Mouse (Mus musculus) heart, postnatal 36 days (tissue): ENCODE measurements around the gene Spred1. TPM values are rescaled to one million over a fixed set of nuclear protein-coding genes. Genes with fewer than 3 reads are reported as not detected.
A peak's percentile ranks its signal among the peaks of the same experiment; 100 is the strongest.
"Not testable (repeated sequence)": the region's sequence is repeated elsewhere in the genome, so short reads cannot be mapped to it uniquely, and the experiment has no call there.

Source experiments
- DNase-seq, 2 experiments: peaks; one replicate each; pipeline ENCODE4 v3.0.0; 2021 to 2022
- intact Hi-C: fragments of 180-260 bp; cut with DNase I; formaldehyde crosslinking; loops from one replicate; pipeline ENCODE4 v1.15.1; 2025
- total RNA-seq, 2 experiments: library from RNA; stranded (reverse); gene quantifications; 2 replicates each; pipeline ENCODE4 v1.2.3; 2021

Spred1 gene
- total RNA-seq, 2 experiments from 2014 or later, result 15.7 to 16.6 TPM

DNA sequence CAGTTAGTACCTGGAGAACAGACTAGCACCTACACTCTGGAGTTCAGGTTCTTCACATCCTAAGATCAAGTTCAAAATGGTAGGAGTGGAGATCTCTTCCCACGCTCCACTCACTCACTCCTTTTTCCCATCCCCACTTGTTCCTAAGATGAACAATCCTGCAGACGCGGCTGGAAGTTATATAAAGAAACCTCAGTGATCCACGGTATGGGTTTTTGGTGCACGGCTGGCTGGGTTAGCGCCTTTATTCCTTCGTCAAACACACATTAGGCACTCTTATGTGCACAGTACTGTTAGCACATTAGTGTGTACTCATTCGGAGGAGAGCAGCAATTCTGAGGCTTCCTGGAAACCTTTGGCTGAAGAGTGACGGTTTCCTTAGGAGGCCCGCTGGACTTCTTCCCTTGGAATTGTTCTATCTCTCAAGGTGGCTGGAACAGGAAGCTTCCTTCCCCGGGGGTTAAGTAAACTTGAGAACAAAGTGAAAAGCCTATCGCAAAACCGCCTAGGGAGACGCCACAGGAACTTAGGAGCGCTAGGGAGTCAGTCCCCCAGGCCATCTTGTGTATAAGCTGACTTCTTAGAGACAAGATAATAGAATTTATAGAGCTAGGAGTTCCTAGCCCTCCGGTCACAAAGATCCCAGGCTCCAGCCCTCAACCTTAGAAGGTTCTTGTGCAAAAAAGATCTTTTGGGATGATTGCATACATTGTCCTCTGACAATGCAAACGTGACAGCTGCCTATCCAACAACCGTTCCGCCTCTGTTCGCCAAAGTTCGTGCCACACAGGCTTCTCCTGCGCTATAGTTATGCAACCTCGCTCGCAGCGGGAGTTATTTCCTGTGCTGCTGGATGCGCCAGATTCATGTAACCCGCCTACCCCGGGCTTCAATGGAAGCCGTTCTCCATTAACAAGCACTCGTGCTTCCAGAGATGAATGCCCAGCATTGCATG, 1.6 kb upstream of the Spred1 start:
- intact Hi-C loops, result loop anchor here (2.0 to 5.0 kb wide), 4 partner anchors 101 to 219 kb away; partner anchors contain the start of gene Fam98b
- DNase-seq, result peak; percentile 71 to 85

GRCm38 (mm10) chr2:117120246-117121211, 645 bp upstream of the Spred1 start:
- intact Hi-C loops, result loop anchor here (2.0 to 5.0 kb wide), 4 partner anchors 102 to 220 kb away; partner anchors contain the start of gene Fam98b
- peak; percentile 82 to 93 for DNase-seq

DNA sequence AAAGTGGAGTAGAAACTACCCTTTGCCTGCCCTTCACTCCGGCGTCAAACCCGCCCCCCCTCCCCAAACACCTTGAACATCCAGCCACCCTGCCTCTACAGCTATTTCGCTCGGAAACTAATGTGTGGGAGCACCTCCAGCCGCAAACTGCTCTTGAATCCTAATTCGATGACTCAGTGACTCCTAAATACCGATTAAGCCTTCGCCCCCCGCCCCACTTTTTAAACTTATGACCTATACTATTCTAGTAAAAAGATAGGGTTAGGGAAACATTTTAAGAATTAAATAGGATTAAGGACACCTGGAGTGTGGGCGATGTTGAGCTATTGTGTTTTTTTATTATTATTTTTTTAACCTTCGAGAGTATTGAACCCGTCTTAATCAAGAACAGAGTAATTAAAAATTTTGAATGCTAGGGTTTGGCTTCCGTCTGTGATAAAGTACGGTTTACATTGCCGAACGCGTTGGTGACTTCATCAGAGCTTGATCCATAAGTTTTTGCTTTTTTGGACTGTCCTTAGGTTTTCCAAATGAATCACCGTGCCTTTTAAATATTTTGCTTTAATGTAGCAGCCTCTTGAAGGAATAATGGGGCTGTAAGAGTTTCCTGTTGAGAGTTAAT, 921 bp downstream of the Spred1 start:
- DNase-seq, result no peak
- intact Hi-C loops, result loop anchor here (2.0 to 5.0 kb wide), 5 partner anchors 57 to 221 kb away; partner anchors contain the start of gene Fam98b

DNA sequence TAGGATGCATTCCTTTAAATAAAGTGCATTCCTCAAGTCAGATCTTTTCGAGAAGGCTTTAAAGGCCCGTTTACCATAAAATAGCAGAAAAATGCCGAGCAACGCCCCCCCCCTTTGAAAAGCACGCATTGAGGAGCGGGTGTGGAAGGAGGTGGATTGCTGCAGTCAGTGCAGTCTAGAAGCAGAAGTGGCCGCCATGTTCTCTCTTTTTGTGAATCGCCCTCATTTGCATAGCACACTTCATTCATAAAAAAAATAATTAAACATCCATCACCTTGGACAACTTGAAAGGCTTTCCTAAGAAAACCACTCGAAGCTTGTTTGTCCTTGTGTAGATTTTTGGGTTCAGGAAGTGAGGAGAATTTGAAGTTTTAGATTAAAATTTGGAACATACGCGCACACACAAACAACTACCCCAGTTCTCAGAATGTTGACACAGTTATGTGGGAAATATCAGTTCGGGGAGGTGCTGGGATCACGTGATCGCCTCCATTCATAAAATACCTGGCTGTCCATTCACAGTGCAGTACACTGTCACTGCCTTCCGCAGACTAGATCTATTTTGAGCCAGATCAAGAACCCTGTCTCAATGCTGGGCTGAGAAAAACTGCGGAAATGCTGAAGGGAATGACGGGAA, 1.6 kb downstream of the Spred1 start:
- intact Hi-C loops, result loop anchor here (2.0 to 5.0 kb wide), 2 partner anchors 56 to 124 kb away; partner anchors contain the start of gene Fam98b
- peak; percentile 39 to 58 for DNase-seq

- DNase-seq, result no peak
- intact Hi-C loops, result loop anchor here (2.0 to 5.0 kb wide), 2 partner anchors 55 to 124 kb away; partner anchors contain the start of gene Fam98b
Observed at GRCm38 (mm10) chr2:117123701-117124100, 2.5 kb downstream of the Spred1 start.

DNA sequence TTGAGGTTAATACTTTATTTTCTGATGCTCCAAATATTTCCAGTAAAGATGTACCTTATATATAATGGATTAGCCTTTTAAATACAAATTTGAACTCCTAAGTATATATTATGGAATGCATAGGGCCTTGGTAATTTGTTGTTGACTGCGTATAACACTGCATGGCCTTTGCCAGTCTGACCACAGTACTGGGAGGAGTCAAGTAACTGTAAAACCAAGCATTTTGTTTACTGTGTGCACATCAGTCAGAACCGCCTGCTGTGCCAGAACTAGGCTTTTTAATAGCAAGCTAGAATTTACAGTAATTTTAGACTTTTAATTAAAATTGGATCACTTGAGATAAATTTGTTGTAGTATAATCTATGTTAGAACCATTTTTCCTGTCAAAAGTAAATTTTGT, 3.7 kb downstream of the Spred1 start:
- intact Hi-C loops, result loop anchor here (5.0 kb wide), 1 partner anchor 122 kb away; the partner anchor contains the start of gene Fam98b
- no peak for DNase-seq

GRCm38 (mm10) chr2:117129156-117129555, 8.0 kb downstream of the Spred1 start:
- no peak for DNase-seq
- intact Hi-C loops, result no loop called here

DNA sequence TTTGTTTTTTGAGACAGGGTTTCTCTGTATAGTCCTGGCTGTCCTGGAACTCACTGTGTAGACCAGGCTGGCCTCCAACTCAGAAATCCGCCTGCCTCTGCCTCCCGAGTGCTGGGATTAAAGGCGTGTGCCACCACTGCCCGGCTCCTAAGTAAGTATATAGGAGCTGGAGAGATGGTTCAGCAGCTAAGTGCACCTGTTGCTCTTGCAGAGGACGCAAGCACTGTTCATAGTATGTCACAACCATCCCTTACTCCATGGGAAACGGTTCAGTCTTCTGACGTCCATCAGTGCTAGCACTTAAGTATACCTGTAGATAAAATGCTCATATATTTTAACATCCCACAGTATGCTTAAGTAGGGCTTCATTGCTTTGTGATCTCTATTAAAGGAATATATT, 9.9 kb downstream of the Spred1 start:
- DNase-seq, intact Hi-C loops: not testable (repeated sequence)

DNA sequence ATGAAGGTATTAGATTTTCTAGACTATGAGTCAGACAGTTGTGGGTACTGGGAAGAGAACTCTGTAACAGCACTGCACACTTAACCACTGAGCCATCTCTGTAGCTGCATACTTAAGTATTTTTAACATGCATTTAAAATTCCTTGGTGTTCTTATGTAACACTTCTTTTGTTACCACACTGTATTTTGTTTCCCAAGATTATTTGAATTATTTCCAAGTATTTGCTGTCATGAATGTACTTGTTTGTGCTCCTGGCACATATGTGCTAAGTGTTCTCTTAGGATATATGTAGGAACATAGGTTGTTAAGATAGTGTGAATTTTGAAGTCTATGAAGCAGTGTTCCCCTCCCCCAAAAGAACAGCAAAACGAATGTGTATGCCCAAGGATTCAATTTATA, 10.7 kb downstream of the Spred1 start:
- no peak for DNase-seq
- intact Hi-C loops, result no loop called here

GRCm38 (mm10) chr2:117133541-117133940, 12.4 kb downstream of the Spred1 start:
- DNase-seq, result no peak
- intact Hi-C loops, result no loop called here

- DNase-seq, result no peak
- intact Hi-C loops, result no loop called here
Observed at GRCm38 (mm10) chr2:117137751-117138150, 16.6 kb downstream of the Spred1 start.

DNA sequence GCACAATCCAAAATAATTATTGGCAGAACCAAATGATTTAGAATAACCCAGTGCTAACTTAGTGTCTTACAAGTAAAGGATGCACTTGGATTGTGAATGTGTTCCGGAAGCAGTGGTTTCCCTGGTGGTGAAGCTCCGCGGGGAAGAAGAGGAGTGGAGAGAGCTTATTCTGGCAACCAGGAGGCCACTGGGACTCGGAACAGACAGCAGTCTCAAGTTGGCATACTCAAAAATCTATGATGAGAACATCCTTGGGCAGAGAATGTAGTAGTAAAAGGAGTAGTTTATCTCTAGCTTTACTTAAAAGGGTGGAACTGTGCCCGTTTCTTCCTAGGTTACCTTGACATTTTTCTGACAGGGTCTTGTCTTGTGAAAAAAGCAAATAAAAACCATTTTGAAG, 17.8 kb downstream of the Spred1 start:
- no peak for DNase-seq
- intact Hi-C loops, result no loop called here

GRCm38 (mm10) chr2:117139977-117140376, 18.8 kb downstream of the Spred1 start:
- DNase-seq, result no peak
- intact Hi-C loops, result no loop called here

- DNase-seq, result no peak
- intact Hi-C loops, result no loop called here
Observed at GRCm38 (mm10) chr2:117143106-117143505, 21.9 kb downstream of the Spred1 start.

DNA sequence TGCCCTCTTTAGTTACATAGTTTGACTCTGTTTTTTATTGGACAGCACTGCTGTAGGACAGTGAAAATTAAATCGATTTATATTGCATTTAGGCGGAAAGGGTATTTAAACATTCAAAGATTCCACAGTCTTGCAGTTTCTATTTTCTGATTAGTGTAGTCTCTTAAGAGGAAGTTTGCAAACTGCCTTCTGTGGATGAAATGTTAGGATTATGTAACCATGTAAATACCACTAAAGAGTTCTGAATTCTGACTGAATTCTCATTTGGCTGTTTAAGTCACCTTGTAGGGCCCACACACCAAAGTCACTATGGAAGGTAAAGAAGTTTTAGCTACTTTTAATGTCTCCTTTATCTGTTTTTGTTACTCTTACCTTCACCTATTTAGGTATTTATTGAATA, 24.9 kb downstream of the Spred1 start:
- no peak for DNase-seq
- intact Hi-C loops, result no loop called here

- intact Hi-C loops, result no loop called here
- DNase-seq, result no peak
Observed at GRCm38 (mm10) chr2:117146617-117147016, 25.4 kb downstream of the Spred1 start.

- DNase-seq, result no peak
- intact Hi-C loops, result loop anchor here (2.0 kb wide), 1 partner anchor 15 kb away; no protein-coding TSS in a partner anchor
Observed at GRCm38 (mm10) chr2:117152161-117152560, 31.0 kb downstream of the Spred1 start.

DNA sequence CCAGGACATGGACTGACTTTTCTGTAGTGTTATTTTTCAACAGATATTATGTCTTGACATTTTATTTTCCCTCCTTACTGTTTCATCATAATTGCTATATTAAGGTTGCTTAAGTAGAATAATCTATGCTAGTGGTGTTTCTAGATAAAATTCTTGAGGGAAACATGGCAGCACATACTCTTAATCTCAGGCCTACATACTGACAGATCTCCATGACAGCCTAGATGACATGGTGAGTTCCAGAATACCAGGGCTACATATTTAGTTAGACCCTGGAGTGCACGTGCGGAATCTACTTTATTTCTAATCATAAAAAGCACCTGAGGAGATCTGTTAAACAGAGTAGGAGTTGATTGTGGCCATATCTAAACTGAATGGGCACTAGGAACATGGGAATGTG, 47.2 kb downstream of the Spred1 start:
- intact Hi-C loops, result no loop called here
- DNase-seq, result no peak

- intact Hi-C loops, result no loop called here
- DNase-seq, result no peak
Observed at GRCm38 (mm10) chr2:117169037-117169436, 47.9 kb downstream of the Spred1 start.

DNA sequence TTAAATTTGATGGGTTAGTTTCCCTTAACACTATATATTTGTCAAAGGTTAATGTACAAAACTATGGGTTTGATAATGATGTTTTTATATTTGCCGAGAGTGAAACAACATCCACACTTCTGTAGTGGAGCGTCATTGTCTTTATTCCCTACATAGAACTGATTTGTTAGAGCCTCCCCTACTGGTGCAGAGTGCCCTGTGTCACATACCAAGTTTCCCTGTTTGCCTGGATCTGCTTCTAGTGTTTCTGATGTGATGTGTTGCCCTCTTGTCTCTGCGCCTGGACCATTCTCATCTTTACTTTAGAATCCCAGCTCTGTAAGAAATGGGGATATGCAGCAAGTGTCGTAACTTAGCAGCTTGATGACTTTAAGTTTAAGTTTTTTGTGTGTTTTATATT, 51.8 kb downstream of the Spred1 start:
- no peak for DNase-seq
- intact Hi-C loops, result no loop called here
